Mouse (Mus musculus) brain, embryonic 14.5 days (tissue): ENCODE data around the gene Sesn2.

ENCODE experiments used
- CTCF ChIP-seq: fragments of 200-500 bp; IDR thresholded peaks from 2 replicates; pipeline ENCODE4 v1.5.1; 2012; ENCODE audit warnings: inconsistent platforms, mild to moderate bottlenecking, moderate library complexity, borderline replicate concordance; ENCODE audit not compliant: insufficient read depth, insufficient read length; ENCODE audit errors: extremely low read depth
- POLR2A ChIP-seq: fragments of 200-500 bp; IDR thresholded peaks from 2 replicates; pipeline ENCODE4 v1.6.1; 2012; ENCODE audit warnings: mild to moderate bottlenecking, inconsistent platforms, borderline replicate concordance; ENCODE audit not compliant: poor library complexity, insufficient read depth, insufficient read length, severe bottlenecking; ENCODE audit errors: extremely low read depth

- TF ChIP-seq POLR2A (no peak), CTCF (no peak)
Measured at GRCm38 (mm10) chr4:132527917-132528522, 17.7 kb upstream of the Sesn2 start.
